Mouse (Mus musculus): ENCODE measurements around the gene Ptprf.

Gene Ptprf

DNA sequence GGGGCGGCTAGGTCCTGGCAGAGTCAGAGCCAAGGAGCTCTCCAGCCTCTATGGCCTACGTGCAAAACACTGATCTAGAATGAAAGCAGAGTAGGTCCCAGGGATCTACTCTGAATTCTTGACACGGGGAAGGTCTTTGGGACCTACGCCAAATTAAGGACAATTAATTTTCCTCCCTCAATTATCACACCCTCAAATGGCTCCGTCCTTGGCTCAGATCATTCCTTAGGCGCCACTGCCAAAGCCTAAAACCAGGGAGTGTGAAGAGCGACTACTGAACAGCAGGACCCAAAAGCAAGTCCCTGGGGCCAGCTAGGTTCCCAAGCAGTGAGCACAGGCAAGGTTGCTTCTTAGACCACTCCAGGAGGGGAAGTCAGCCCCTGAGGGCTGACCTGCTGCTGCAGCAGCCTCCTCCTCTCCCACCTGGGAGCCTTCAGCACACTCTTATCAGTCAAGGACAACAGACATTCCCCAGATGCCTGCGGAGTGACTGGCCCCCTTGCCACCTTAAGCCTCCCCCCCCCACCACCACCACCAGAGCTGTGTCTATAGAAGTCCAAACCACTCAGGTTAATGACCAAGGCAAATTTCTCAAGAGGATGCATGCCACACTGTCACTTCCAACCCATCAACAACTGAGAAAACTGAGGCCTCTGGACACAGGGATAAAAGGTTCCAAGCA lies 31.3 kb downstream of the Ptprf start:
- DNase-seq (ENCODE audit: low read depth in 1 of 2, low spot score in 2 of 2) = no peak

DNA sequence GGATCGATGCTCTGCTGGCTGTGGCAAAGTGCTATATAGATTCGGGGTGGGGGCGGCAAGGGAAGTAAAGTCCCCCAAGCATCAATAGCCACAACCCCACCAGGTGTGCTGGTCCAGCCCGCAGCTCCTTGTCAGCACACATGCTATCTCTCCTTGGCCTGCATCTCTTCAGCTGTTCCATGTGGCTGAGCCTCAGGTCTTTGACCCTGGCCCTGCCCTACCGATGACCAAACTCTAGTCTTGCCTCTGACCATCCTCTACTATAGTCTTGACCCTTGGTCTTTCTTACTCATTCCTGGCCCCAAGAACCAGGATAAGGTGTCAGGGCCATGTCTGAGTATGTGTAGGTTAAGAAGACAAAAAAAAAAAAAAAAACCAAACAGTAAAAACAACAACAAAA lies 33.2 kb downstream of the Ptprf start:
- DNase-seq (ENCODE audit: low read depth in 1 of 2, low spot score in 2 of 2) = no peak

DNA sequence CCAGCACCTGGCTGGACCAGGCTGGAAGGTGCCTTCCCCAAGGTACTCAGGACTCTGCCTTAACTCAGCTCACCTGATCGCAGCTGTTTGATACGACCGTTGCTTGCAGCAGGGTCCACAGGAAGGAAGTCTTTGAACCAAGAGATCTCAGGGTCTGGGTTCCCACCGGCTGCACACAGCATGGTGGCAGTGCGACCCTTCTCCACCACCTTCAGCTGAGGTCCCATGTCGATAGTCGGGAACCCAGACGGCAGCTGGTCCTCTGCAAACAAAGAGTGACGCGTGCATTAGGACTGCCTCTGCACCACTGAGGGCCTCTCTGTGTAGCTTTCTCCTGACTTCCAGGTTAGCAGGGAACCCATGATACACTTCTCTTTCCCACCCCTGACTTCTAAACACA lies 33.8 kb downstream of the Ptprf start:
- DNase-seq (ENCODE audit: low read depth in 1 of 2, low spot score in 2 of 2) = no peak

DNA sequence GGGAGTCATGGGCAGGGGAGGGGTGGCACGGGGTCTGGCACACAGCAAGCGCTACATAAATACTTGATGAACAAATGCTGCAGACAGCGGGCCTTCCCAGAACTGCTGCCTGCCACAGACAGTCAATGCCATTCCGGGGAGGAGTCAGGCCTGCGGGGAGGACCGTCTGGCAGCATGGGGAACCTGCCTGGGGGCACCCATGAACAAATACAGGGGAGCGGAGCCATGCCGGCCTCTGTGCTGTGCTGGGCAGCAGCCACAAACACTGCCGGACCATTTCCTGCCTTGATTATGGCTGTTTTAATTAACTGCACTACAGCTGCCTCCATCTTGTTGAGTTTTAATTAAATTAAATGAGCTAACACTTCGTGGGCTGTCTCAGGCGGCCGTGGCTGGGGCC lies 35.0 kb downstream of the Ptprf start:
- no peak for DNase-seq (ENCODE audit: low read depth in 1 of 2, low spot score in 2 of 2)

DNA sequence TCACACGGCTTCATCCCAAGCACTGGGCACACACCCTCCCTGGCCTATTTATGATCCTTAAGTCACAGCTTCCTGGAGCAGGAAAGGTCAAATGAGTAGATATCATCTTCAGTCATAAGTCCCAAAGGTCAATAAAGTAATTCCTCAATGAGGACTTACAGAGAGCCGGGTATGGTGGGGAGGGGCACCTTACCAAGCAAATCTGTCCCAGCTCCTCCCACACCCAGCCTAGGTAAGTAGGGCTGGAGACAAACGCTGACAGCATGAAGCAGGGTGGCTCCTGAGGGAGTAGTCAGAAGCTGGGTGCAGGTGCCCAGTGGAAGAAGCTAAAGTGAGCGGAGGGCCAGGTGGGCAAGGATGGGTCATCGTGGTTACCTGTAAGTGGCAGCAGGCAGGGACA lies 36.3 kb downstream of the Ptprf start:
- no peak for DNase-seq (ENCODE audit: low read depth in 1 of 2, low spot score in 2 of 2)

DNA sequence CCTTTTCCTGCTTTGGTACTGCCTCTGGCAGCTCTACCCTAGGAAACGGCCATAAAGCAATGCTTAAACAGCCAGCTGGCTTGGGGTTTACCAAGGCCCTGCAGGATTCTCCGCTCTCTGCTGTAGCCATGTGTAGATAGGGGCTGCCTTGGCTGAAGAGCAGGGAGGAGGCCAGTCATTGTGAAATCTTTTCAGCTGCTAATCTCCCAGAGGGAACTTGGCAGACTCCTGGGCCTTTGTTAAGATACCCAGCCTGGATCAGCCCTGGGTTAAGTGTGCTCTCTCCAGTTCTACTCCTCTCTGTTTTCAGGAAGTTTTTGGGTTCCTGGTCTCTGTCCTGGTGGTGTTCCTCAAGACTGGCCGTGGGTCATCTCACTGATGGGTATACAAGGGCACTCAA lies 43.9 kb downstream of the Ptprf start:
- no peak for DNase-seq (ENCODE audit: low read depth in 1 of 2, low spot score in 2 of 2)

DNA sequence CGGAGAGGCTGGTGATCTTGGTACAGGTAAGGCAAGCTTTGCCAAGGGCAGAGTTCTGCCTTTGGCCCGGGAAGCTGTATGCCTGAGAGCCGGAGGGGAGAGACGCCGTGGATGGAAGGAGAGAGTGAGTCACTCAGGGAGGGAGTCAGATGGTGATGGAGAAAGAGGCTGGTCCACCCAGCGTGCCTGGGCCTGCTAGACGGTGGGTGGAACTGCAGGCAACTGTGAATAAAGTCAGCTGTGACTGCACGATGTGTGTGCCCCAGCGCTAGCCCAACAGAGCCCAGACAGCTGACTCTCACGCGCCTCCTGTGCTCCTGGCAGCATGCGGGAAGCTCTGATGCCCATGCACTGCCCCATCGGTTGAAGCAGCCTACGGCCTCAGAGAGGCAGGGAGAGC lies 45.4 kb downstream of the Ptprf start:
- DNase-seq (ENCODE audit: low read depth in 1 of 2, low spot score in 2 of 2) = no peak

DNA sequence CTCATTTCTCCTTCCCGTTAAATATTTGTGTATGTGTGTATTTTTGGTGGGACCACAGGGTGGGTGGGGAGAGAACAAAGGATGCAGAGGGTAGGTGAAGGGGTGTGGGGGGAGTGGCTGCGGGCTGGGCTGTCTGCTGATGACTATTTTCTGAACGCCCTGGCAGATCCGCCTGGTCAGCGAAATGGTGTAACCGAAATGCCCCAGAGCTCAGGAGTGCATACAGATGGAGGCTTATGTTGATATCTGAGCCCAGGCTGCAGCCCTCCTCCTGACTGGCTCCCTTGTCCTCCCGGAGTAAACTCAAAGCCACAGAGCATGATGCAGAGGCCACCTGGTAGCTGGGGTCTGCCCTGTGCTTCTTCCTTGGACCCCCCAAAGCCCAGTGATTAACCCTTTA lies 47.4 kb downstream of the Ptprf start:
- no peak for DNase-seq (ENCODE audit: low read depth in 1 of 2, low spot score in 2 of 2)

DNA sequence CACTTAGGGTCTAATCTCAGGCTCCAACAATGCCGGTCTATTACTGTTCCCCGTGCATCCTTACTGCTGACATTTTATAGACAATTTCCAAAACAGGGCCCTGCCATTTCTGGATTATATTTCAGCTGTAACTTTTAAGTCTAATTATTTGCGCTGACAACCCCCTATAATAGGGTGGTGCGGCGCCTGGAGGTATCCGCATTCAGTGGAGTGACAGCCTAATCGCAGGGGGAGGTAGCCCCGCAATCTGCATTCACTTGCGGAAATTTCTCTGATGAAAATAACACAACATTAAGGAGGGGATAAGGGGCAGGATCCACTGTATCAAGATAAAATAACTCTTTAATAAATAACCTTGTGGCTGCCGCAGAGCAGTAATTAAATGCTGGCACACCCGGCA lies 47.9 kb downstream of the Ptprf start:
- no peak for DNase-seq (ENCODE audit: low read depth in 1 of 2, low spot score in 2 of 2)

DNA sequence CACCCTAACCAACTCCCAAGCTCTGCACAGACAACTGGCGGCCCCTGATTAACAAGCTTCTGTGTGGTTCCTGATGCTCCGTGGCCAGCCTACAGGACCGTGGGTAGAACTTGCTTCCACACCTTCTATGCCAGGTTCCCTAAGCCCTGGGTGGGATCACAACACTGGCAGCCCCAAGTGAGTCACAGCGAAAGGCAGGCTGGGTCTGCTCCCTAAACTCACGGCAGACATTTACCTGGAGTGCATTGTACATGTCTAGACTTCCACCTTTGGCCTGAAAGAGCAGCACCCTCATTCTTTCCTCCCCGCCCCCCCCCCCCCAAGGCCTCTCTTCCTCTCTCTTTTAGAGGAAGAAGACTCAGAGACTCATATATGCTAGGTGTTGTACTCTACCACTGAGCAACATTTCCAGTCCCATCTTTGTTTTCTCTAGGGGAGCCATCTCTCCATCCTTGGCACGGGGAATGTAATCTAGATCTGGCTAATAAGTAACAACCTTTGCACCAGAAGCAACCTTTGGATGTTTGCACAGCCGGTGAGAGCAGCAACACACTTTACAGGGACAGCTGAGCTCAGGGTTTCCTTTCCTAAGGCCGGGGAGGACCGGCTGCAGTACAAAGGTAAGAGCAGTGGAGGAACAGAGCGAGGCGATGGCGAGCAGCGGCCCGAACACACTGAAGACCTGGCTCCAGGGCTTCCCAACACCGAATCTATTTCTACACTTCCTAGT lies 51.1 kb downstream of the Ptprf start:
- no peak for DNase-seq (ENCODE audit: low read depth in 1 of 2, low spot score in 2 of 2)

DNA sequence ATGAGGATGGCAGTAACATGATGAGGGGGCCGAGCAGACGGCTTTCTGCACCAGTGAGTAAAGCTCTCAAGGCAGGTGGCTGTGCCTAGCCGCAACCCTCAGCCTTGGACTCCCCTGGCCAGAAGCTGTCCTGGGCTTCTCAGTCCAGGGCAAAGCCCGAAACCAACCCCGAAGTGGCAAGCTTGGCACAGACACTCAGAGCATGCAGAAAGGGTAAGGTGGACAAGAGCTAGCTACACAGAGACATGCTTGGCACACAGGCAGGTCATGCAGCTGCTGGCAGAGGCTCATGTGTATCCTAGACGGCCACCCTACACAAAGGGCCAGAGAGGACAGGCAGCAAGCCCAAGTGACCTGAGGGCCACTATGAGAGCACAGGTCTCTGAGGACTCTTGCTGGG lies 52.5 kb downstream of the Ptprf start:
- no peak for DNase-seq (ENCODE audit: low read depth in 1 of 2, low spot score in 2 of 2)

DNA sequence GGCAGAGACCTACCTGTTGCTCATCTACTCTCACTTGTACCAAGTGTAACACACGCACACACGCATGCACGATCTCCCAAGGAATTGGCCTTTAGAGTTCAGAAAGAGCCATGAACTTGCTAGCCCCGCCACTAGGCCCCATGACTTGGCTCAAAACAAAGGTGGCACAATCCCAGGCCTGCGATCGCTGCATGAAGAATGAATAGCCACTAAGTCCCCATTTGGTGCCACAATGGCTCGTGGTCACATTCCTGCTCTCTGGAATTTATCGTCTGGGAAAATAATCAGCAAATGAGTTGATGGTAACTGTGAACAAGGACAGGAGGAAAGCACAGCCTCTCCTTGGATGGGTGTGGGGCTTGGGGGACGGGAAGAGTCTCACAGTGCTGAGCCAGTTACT lies 54.3 kb downstream of the Ptprf start:
- DNase-seq (ENCODE audit: low read depth in 1 of 2, low spot score in 2 of 2) = no peak

DNA sequence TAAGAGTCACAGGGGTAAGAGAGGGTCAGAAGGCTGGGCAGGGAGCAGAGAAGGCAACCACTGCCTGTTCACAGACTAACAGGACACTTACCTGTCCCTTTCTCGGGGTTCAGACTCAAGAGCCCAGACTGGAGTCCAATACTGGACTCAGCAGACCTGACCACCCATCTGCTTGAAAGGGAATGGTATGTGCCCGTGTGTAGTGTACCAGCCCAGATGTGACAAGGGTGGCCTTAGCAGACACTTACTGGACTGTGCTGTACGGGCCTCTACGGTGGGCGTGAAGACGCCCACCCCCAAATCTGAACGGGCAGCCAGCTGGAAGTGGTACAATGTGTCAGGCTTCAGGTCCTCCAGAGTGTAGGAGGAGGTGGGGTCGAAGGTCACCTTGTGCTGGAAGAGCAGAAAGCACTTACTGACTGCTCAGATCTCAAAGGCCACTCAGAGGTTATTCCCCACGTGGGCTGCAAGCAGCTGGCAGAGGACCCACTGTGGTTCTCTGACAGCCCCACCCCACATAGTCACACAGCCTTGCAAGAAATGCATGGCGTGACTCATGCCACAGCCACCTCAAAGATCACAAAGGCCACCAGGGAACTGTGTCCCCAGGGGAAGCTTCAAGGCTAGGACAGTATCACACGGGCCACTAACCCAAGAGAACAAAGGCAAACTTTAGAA lies 56.4 kb downstream of the Ptprf start:
- no peak for DNase-seq (ENCODE audit: low read depth in 1 of 2, low spot score in 2 of 2)

DNA sequence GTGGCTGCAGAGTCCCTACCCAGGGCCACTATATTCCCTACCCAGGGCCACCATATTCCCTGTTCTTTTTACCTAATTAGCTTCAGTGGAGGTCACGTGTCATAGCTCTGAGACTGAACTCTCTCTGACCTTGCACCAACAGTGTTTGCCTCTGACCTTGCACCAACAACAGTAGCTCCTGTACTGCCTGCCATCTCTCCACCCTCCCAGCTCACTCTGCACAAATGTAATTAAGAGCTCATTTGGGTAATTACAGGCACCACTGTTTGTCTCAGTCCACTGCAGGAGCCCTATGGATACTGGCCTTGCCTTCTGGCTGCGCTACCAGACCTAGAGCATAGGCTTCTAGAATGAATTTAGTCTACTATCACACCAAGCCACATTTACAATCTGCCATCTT lies 57.3 kb downstream of the Ptprf start:
- DNase-seq (ENCODE audit: low read depth in 1 of 2, low spot score in 2 of 2) = no peak

DNA sequence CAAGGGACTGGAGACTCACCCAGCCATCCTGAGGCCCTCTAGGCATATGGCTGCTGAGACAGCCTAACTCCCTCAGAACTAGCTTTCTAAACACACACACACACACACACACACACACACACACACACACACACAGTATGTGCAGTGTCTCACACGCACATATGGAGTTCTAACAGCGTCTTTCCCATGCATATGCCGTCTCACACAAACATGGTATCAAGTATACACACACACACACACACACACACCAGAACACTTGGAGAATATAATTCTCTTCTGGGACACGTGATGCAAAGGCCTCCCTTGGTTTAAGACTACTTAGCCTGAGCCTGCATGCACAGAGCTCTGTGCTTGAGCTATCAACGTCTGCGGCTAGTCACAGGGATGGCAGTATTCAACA lies 59.3 kb downstream of the Ptprf start:
- DNase-seq (ENCODE audit: low read depth in 1 of 2, low spot score in 2 of 2) = no peak

DNA sequence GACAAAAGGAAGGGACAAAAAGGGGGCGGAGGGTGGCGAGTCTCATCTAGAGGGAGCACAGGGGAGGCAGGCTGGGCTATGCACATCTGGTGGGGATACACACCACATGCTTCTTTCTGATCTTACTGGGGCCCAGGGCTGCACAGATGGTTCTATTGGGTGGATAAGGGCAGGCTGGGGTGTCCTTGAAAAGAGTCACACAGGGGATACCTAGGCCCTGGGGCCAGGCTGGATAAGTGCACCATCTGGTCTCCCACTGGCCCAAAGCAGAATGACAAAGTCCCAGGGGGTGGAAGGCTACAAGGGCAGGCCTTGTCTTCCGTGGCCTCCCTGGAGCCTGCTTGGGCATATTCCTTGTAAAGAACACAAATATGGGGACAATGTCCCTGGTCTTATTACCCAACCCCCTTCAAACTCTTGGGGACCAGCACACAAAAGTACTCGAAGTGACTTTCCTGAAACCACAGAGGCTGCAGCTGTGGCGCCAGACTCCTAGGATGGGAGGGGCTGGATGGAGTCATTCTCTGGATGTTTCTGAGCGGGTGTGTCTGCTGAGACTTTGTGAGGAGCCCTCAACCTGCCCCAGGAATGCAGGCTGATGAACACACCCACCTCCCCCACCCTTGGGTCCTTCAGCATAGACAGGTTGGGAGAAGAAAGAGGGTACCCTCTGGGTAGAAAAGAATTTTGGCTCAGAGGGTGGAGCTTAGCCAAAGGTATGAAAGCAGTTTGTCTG lies 62.0 kb downstream of the Ptprf start:
- no peak for DNase-seq (ENCODE audit: low read depth in 1 of 2, low spot score in 2 of 2)

DNA sequence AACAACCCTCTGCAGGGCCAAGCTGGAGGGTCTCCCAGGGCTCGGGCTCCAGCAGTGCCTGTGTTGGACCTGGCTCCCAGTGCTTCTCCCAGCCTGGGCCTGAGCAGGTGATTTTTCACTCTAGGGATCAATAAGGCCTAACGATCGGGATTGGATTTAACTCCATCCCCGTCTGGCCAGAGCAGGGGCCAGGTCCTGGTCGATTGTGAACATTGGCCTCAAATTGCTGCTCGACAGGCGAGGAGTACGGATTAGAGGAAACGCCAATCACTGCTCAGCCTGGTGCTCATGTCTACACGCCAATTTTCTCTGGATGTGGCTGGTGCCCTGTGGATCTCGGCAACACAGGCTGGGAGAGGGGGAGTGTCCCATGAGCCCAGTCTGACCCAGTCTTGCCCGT lies 63.8 kb downstream of the Ptprf start:
- no peak for DNase-seq (ENCODE audit: low read depth in 1 of 2, low spot score in 2 of 2)

DNA sequence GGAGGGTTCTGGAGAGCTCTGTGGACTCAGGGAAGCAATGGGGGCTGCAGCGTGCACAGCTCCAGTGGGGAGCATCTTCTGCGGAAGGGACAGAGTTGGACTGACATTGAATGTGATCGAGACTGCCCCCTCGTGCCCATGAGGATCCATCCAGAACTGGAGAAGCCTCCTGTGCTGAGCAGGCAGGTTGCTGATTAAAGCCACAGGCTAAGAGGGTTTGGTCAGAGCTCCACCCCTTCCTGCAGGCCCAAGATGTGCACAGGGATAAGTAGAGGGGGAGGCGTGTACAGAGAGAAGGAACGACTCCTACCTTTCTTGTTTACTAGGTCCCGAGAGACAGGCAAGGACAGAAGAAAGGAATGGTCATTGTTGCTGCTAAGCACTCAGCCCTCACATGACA lies 69.9 kb downstream of the Ptprf start:
- DNase-seq (ENCODE audit: low read depth in 1 of 2, low spot score in 2 of 2) = no peak

DNA sequence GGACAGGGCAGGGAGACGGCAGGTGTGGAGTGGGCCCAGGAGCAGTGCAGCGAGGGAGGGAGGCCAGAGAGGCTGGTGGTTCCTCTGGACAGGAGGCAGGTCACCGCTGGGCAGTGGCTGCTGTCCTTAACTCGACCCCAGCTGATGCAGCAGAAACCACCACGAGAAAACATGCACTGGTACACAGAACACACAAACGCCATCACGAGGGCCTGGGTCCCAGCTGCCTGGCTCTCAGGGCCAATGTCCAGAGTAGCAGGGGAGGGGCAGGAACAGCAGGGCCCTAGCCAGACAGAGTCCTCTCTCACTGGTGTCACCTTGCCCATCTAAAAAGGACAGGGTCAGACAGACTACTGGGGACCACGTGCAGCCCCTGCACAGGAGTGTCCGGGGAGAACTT lies 70.4 kb downstream of the Ptprf start:
- no peak for DNase-seq (ENCODE audit: low read depth in 1 of 2, low spot score in 2 of 2)

DNA sequence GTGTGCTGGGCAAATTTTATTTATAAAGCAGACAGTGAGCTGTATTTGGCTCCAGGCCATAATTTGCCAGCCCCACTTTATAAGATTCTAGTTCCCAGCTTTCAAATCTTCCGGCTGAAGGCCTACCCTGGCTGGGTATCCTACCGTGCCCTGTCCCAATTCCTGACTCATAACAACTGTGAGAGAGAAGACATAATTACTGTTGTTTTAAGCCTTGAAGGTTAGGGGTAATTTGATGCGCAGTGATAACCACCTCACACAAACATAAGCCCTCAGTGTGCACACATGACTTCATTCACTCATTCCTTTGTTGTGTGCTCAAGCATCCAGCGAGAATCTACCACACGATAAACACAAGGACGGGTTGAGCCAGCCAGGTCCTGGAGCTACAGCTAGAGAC lies 71.7 kb downstream of the Ptprf start:
- no peak for DNase-seq (ENCODE audit: low read depth in 1 of 2, low spot score in 2 of 2)

DNA sequence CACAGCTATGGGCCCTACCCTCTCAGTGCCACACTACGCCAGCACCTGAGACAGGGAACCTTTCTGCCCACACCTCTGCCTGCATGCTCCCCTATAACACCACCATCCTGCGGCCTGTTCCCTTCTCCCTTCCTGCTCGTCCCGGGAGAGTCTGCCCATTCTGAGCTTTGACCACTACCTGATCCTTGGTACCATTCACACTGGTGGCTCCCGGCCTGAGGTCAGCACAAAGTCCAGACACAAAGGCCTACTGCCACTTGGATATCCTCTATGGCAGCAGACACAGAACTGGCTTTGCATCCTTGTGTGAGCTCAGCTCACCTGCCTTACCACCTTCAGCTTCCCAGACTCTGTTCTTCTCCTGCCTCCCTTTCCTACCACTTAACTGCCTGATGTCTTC lies 72.7 kb downstream of the Ptprf start:
- no peak for DNase-seq (ENCODE audit: low read depth in 1 of 2, low spot score in 2 of 2)

All from monocyte, adult 2 months (primary cell).